Mouse (Mus musculus) midbrain, embryonic 15.5 days (tissue): ENCODE measurements around the gene Tmem54. TPM values are rescaled to one million over a fixed set of nuclear protein-coding genes. Genes with fewer than 3 reads are reported as not detected.
A peak's percentile ranks its signal among the peaks of the same experiment; 100 is the strongest.

ENCODE experiments used
- ATAC-seq: fragments of 200-750 bp; cut with Nextera tagmentation; replicated peaks from 2 replicates; pipeline ENCODE4 v1.8.0; 2017; ENCODE audit warnings: moderate TSS enrichment
- H3K27ac ChIP-seq: fragments of 300-500 bp; sonication (generic); 2 replicates; pipeline ENCODE4 v1.5.1; 2015; ENCODE audit warnings: mild to moderate bottlenecking, inconsistent platforms
- H3K27me3 ChIP-seq: fragments of 300-500 bp; sonication (generic); replicated peaks from 2 replicates; pipeline ENCODE4 v1.6.1; 2015; ENCODE audit warnings: inconsistent platforms
- H3K36me3 ChIP-seq: fragments of 300-500 bp; sonication (generic); replicated peaks from 2 replicates; pipeline ENCODE4 v1.6.1; 2015; ENCODE audit warnings: inconsistent platforms
- H3K4me1 ChIP-seq: fragments of 300-500 bp; sonication (generic); 2 replicates; pipeline ENCODE4 v1.6.1; 2015; ENCODE audit warnings: inconsistent platforms
- H3K4me2 ChIP-seq: fragments of 300-500 bp; sonication (generic); 2 replicates; pipeline ENCODE4 v1.6.1; 2015; ENCODE audit warnings: inconsistent platforms, mild to moderate bottlenecking, moderate library complexity
- H3K4me3 ChIP-seq: fragments of 300-500 bp; sonication (generic); 2 replicates; pipeline ENCODE4 v1.5.1; 2015; ENCODE audit warnings: mild to moderate bottlenecking, inconsistent platforms
- H3K9ac ChIP-seq: fragments of 300-500 bp; sonication (generic); 2 replicates; pipeline ENCODE4 v1.6.1; 2015; ENCODE audit warnings: mild to moderate bottlenecking, inconsistent platforms
- H3K9me3 ChIP-seq: fragments of 300-500 bp; sonication (generic); 2 replicates; pipeline ENCODE4 v1.6.1; 2016; ENCODE audit warnings: inconsistent platforms
- WGBS: fragments of 180-500 bp; shearing (Covaris S2); methylation state at CpG from one replicate; pipeline ENCODE4 v1.1.7; 2015; ENCODE audit warnings: mixed read lengths; 5-methylcytosine and 5-hydroxymethylcytosine counted together
- polyA plus RNA-seq: library from polyadenylated mRNA; unstranded; fragments of >200 nt; fragmentation: Nextera tagmentation; extraction: Ambion mirVana; gene quantifications from 2 replicates; pipeline ENCODE4 v1.2.1, GENCODE M21; 2015

The Tmem54 gene
- polyA plus RNA-seq, 1 experiment from 2014 or later = not detected

DNA sequence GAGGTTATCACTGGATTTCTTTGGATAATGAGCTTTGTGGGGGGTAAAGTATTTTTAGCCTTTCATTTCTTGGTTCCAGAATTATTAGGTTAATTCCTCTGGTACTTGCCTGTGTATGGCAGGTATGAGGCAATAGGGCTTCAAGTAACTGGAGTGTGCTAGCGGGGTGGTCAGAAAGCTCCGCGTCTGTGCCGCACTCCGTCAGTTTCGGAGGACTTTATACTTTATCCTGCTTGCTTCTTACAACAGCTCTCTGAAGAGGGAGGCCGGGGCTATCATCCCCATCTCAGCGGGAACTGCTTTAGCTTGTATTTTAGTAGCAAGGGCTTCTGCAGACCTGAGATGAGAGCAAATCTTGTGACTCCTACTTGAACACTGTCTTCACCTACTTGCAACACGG, 26.2 kb upstream of the Tmem54 start:
- Histone ChIP-seq H3K36me3 (peaks cover 62% of the 10 kb centered on the region), H3K4me1 (no peaks in the 10 kb centered on the region), H3K4me2 (no peak overlapping the region), H3K27ac (no peak overlapping the region), H3K9me3 (no peaks in the 10 kb centered on the region), H3K27me3 (no peaks in the 10 kb centered on the region), H3K9ac (no peak overlapping the region), H3K4me3 (no peak overlapping the region)
- 97% methylated on average over 9 of the region's 9 CpGs for WGBS
- no peak for ATAC-seq

DNA sequence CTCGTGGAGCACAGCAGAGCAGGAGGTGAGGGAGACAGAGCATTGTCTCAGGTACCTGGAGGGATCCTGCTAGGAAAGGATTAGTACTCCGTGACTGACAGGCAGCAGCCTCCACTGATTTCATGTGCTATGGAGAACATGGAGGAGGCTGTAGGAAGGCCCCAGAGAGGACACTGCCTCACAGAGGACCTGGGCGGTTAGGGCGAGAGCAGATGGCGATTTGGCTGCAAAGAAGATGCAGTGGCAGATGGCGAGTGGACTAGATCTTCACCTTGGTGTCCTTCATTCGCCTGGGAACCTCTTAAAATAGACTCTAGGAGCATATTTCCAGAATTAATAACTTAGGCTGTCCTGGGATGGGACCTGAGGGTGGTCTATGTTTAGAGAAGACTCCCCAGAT, 24.3 kb upstream of the Tmem54 start:
- 82% methylated on average over 7 of the region's 7 CpGs for WGBS
- ATAC-seq = no peak
- Histone ChIP-seq H3K4me1 (no peaks in the 10 kb centered on the region), H3K27me3 (no peaks in the 10 kb centered on the region), H3K4me2 (no peak overlapping the region), H3K4me3 (no peak overlapping the region), H3K36me3 (peaks cover 51% of the 10 kb centered on the region), H3K9ac (no peak overlapping the region), H3K9me3 (no peaks in the 10 kb centered on the region), H3K27ac (peak overlapping the region; percentile 12; the same call in 1 of the 2 replicates)

DNA sequence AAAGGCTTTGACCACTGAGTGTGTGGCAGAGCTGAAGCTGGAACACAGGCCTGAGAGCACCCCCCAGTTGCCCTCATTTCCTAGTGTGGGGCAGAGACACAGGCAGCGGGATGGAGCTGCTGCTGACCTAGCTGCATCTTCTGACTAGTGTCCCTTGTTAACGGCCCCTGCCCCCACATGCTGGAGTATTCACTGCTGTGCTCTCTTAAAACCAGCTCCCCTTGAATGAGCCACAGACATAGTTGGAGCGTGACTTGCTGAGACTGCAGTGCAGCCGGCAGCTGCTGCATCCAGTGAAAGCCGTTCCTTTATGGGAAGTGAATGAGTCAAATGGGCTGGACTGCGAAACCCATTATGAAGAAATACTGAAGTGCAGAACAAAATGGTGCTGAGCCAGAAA, 23.8 kb upstream of the Tmem54 start:
- Histone ChIP-seq H3K9me3 (no peaks in the 10 kb centered on the region), H3K9ac (no peak overlapping the region), H3K27ac (peak overlapping the region; percentile 12; the same call in 1 of the 2 replicates), H3K4me2 (no peak overlapping the region), H3K36me3 (peaks cover 47% of the 10 kb centered on the region), H3K4me3 (no peak overlapping the region), H3K27me3 (no peaks in the 10 kb centered on the region), H3K4me1 (no peaks in the 10 kb centered on the region)
- ATAC-seq = no peak
- WGBS = 72% methylated on average over 6 of the region's 6 CpGs

DNA sequence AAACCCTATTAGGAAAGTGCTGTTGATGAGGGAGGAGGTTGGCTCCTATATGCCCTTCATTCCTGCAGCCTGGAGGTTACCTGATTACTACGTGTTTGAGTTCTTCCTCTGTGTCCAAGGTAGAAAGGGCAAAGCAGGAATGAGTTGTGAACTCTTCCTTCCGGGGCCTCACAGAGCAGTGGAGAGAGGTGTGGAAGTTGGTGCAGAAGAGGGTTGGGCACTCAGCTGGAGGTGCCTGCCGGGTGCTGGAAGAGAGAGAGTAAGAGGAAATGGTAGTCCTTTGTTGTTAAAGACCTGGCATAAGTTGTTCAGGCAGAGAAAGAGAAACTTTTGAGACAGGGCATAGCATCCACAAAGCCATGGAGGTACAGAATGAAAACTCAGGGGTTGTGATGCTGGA, 23.4 kb upstream of the Tmem54 start:
- H3K9me3 ChIP-seq = no peaks in the 10 kb centered on the region
- no peak overlapping the region for H3K9ac ChIP-seq
- H3K4me1 ChIP-seq = no peaks in the 10 kb centered on the region
- no peaks in the 10 kb centered on the region for H3K27me3 ChIP-seq
- no peak overlapping the region for H3K4me3 ChIP-seq
- no peak for ATAC-seq
- no peak overlapping the region for H3K27ac ChIP-seq
- WGBS = 92% methylated on average over 3 of the region's 3 CpGs
- H3K36me3 ChIP-seq = peaks cover 42% of the 10 kb centered on the region
- no peak overlapping the region for H3K4me2 ChIP-seq

DNA sequence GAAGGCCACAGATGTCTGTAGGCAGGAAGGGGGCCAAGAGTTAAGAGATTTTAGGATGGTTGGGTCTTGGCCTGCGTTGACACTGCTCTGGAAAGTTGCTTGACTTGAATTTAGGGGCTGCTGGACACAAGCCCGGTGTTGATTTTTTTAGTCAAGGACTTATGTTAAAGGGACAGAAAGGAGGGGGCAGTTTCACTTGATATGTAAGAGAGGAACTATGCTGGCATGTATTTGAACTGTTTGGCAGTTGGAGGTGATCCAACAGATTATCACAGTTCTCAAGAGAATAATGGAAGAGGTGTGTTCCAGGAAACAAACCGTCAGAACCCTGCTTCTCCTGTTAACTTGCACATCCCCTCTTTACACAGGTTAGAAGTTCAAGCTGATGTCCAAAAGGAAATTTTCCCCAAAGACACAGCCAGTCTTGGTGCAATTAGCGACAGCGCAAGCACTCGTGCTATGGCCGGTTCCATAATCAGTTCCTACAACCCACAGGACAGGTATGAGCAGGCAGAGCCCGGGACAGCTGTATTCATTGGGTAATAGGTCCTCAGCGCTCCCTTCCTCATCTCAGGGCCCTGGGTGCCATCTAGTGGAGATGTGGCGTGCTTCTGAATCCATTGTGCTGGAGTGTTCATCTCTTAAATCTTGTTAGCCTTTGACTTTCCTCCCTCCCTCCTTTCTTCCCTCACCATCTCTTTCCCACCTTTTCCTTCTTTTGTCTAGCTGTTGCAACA, 22.8 kb upstream of the Tmem54 start:
- H3K27ac ChIP-seq = no peak overlapping the region
- 0 out of 2 replicates have a peak, but pooled peaks have one; percentile 56 for ATAC-seq
- H3K9me3 ChIP-seq = no peaks in the 10 kb centered on the region
- peaks cover 39% of the 10 kb centered on the region for H3K36me3 ChIP-seq
- H3K27me3 ChIP-seq = no peaks in the 10 kb centered on the region
- WGBS = 44% methylated on average over 10 of the region's 10 CpGs
- H3K4me1 ChIP-seq = no peaks in the 10 kb centered on the region
- H3K4me2 ChIP-seq = no peak overlapping the region
- H3K4me3 ChIP-seq = no peak overlapping the region
- H3K9ac ChIP-seq = no peak overlapping the region

DNA sequence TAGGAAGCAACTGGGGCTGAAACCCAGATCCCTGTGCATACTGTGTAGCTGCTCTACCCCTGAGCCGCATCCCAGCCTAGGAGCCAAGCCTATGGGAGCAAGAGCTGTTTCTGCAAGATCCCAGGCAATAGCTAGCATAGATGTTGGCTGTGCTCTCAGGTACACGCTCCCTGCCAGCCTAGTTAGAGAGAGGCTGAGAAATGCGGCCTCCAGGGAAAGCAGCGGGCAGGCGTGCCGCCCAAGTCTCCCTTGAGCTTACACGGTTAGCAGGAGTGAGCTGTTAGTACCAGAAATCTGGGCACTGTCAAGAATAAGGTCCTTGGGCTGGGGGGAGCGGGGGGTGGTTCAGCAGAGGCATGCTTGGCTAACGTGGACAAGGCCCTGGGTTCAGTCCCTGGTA, 20.5 kb upstream of the Tmem54 start:
- H3K36me3 ChIP-seq = peaks cover 17% of the 10 kb centered on the region; the same call in 1 of the 2 replicates
- 93% methylated on average over 9 of the region's 9 CpGs for WGBS
- H3K9me3 ChIP-seq = no peaks in the 10 kb centered on the region
- no peak for ATAC-seq
- H3K4me2 ChIP-seq = no peak overlapping the region
- H3K27me3 ChIP-seq = no peaks in the 10 kb centered on the region
- H3K9ac ChIP-seq = no peak overlapping the region
- no peak overlapping the region for H3K4me3 ChIP-seq
- H3K4me1 ChIP-seq = no peaks in the 10 kb centered on the region
- no peak overlapping the region for H3K27ac ChIP-seq

DNA sequence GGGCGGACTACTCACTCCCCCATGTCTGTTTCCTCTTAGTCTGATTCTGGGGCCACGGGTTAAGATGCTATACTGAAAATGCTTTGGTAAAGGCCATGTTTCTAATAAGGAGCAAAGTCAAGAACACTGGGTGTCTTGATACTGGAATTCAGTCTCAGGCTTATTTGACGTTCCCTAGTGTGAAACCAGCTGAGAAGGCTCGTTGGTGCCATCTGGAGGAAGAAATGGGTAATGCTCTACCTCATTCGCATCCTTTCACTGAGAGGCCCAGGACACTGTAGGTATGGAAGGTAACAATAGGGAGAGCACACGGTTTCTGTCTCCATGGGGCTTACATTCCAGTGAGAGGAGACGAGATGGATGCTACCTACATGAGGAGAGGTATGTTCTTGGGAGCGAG, 19.3 kb upstream of the Tmem54 start:
- Histone ChIP-seq H3K27ac (no peak overlapping the region), H3K4me3 (no peak overlapping the region), H3K36me3 (peaks cover 13% of the 10 kb centered on the region; the same call in 1 of the 2 replicates), H3K9ac (no peak overlapping the region), H3K4me2 (no peak overlapping the region), H3K27me3 (no peaks in the 10 kb centered on the region), H3K4me1 (no peaks in the 10 kb centered on the region), H3K9me3 (no peaks in the 10 kb centered on the region)
- 0 out of 2 replicates have a peak, but pooled peaks have one; percentile 56 for ATAC-seq
- 26% methylated on average over 8 of the region's 8 CpGs for whole genome bisulfite sequencing

DNA sequence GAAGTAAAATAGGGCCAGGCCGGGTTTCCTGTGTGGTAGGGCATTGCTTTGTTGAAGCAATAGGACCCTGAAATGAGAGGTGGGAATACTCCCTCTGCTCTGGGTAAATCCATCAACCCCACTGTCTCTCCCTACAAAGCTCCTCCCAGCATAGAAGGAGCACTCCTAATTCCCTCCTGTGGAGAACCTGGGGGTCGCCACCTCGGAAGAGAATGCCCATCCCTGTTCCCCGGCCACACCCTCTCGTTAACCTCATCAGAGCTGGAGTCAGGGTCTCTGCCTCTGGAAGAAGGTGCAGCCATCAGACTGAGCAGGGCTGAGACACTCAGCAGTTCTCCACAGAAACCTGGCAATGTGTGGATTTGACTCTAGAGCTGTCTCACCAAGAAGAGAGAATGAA, 17.5 kb upstream of the Tmem54 start:
- Histone ChIP-seq H3K4me2 (no peak overlapping the region), H3K4me3 (no peak overlapping the region), H3K27ac (no peak overlapping the region), H3K9ac (no peak overlapping the region), H3K36me3 (peaks cover 6% of the 10 kb centered on the region; the same call in 1 of the 2 replicates), H3K4me1 (no peaks in the 10 kb centered on the region), H3K27me3 (no peaks in the 10 kb centered on the region), H3K9me3 (no peaks in the 10 kb centered on the region)
- WGBS = 60% methylated on average over 5 of the region's 5 CpGs
- ATAC-seq = no peak

DNA sequence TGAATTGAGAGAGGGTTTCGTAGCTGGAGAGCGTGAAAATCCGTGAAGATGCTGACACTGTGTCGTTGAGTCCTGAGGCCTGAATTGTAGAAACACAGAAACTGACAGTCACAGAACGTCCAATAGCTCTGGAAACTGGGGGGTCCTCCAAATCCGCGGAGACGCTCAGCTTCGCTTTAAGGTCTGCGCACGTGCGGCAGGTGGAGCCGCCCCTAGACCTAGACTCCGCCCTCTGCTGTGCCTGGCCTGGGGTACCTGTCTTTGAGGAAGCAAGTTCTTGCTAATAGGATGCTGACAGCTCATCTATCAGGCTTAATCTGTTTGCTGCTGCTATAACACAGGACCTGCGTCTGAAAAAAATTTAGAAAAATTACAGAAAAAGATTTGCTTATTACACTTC, 10.1 kb upstream of the Tmem54 start:
- WGBS = 35% methylated on average over 15 of the region's 15 CpGs

DNA sequence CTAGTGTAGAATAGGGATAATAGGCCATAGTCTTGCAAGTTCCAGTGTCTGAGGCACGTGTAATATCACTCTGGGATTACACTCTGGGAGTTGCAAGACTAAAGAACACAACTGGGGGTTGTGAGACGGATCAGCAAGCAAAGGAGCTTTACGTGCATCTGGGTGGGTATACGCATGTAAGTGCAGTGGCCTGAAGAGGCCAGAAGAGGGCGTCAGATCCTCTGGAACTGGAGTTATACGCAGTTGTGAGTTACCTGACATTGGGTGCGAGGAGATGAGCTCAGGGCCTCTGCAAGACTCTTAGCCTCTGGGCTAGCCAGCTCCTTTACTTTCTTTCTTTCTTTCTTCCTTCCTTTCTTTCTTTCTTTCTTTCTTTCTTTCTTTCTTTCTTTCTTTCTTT, 8.3 kb upstream of the Tmem54 start:
- Histone ChIP-seq H3K36me3 (no peaks in the 10 kb centered on the region), H3K4me1 (no peaks in the 10 kb centered on the region), H3K27me3 (no peaks in the 10 kb centered on the region), H3K27ac (no peak overlapping the region), H3K4me3 (no peak overlapping the region), H3K9me3 (no peaks in the 10 kb centered on the region), H3K4me2 (no peak overlapping the region), H3K9ac (no peak overlapping the region)
- 82% methylated on average over 7 of the region's 7 CpGs for WGBS
- no peak for ATAC-seq

More for the DNA sequence above, 10.1 kb upstream of the Tmem54 start:
- no peaks in the 10 kb centered on the region for H3K9me3 ChIP-seq
- H3K4me1 ChIP-seq = no peaks in the 10 kb centered on the region
- no peaks in the 10 kb centered on the region for H3K36me3 ChIP-seq
- H3K4me2 ChIP-seq = no peak overlapping the region
- no peak for ATAC-seq
- no peak overlapping the region for H3K27ac ChIP-seq
- no peaks in the 10 kb centered on the region for H3K27me3 ChIP-seq
- H3K9ac ChIP-seq = no peak overlapping the region
- no peak overlapping the region for H3K4me3 ChIP-seq

DNA sequence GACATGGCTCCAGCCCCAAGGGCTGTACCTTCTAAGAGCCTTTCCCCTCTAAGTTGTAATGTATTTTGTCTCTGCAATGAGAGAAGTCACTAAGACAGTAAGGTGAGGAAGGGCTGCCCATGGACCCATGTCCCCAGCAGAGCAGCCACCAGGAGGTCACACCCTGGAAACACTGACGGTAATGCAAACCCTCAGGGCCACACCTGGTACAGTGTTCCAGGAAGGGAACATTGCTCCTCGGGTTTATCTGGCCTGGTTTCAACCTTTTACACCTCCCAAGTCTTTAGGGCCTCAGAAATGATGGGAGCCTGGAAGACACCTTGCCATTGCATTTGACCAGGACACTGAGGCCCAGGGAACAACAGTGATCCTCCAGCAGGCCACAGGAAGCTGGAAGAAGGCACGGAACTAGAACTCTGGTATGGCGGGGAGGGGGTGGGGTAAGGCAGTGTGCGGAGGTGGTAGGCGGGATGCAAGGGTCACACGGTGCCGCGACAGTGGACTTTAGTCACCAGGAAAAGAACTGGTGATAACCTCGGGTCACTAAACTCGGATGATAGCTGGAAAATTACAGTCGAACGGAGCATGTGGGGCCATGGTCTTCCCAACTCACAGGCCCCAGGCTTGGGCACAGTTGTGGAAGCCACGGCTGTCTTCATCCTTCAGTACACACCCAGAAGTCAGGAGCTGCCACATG, 3.1 kb upstream of the Tmem54 start:
- Histone ChIP-seq H3K9me3 (no peaks in the 10 kb centered on the region), H3K4me1 (peaks cover 4% of the 10 kb centered on the region; the same call in 1 of the 2 replicates), H3K27ac (no peak overlapping the region), H3K27me3 (peaks cover 31% of the 10 kb centered on the region), H3K4me2 (no peak overlapping the region), H3K36me3 (no peaks in the 10 kb centered on the region), H3K9ac (no peak overlapping the region), H3K4me3 (no peak overlapping the region)
- no peak for ATAC-seq
- 92% methylated on average over 14 of the region's 14 CpGs for WGBS

DNA sequence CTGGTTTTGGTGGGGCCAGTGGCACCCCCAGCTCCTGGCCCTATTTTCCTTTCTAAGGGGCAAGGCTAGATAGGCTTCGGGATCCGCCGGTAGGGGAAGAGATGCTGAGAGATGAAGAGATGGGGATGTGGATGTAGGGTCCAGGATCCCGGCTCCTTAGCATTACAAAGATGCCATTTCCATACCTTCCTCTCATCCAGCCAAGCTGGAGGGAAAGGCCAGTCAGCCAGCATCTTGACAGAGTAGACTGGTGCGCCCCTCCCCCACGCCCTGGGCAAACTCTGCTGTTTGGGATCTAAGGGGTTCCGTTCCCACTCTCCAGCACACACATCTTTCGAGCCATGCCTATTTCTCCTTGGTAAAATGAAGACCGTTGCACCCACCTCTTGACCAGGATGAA, 725 bp downstream of the Tmem54 start:
- no peak for ATAC-seq
- Histone ChIP-seq H3K9ac (no peak overlapping the region), H3K4me2 (no peak overlapping the region), H3K4me3 (no peak overlapping the region), H3K36me3 (no peaks in the 10 kb centered on the region), H3K27ac (no peak overlapping the region), H3K27me3 (peaks cover 37% of the 10 kb centered on the region), H3K4me1 (peaks cover 4% of the 10 kb centered on the region; the same call in 1 of the 2 replicates), H3K9me3 (no peaks in the 10 kb centered on the region)
- WGBS = 14% methylated on average over 9 of the region's 9 CpGs
